Mouse (Mus musculus): ENCODE results near the gene Cox14.

DNA sequence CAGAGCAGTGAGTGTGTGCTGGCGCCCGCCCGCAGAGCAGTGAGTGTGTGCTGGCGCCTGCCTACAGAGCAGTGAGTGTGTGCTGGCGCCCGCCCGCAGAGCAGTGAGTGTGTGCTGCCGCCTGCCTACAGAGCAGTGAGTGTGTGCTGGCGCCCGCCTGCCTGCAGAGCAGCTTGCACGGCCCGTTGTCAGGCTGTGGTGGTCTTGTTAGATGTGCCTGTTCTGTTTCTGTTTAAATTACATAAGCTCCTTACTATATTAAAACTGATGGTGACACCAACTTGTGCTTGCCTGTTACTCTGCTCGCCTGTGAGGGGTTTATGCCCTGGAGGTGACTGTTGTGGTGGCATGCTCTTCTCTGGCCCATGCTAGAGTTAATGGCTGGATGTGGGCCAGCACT, 17.2 kb upstream of the Cox14 start:
- no peak for TF ChIP-seq GATA1 (IDR thresholded peaks at IDR 0.05; ENCODE audit: borderline replicate concordance, low read length)
- TF ChIP-seq FLI1 (IDR thresholded peaks at IDR 0.05; ENCODE audit: low read length), result no peak
